Mouse (Mus musculus): ENCODE measurements around the gene Cbll1. TPM values are rescaled to one million over a fixed set of nuclear protein-coding genes. Genes with fewer than 3 reads are reported as not detected.
A peak's percentile ranks its signal among the peaks of the same experiment; 100 is the strongest.

Cbll1 gene
- 4.7 and 7.3 TPM in 2 replicates for polyA plus RNA-seq (2012; rRNA removed)

DNA sequence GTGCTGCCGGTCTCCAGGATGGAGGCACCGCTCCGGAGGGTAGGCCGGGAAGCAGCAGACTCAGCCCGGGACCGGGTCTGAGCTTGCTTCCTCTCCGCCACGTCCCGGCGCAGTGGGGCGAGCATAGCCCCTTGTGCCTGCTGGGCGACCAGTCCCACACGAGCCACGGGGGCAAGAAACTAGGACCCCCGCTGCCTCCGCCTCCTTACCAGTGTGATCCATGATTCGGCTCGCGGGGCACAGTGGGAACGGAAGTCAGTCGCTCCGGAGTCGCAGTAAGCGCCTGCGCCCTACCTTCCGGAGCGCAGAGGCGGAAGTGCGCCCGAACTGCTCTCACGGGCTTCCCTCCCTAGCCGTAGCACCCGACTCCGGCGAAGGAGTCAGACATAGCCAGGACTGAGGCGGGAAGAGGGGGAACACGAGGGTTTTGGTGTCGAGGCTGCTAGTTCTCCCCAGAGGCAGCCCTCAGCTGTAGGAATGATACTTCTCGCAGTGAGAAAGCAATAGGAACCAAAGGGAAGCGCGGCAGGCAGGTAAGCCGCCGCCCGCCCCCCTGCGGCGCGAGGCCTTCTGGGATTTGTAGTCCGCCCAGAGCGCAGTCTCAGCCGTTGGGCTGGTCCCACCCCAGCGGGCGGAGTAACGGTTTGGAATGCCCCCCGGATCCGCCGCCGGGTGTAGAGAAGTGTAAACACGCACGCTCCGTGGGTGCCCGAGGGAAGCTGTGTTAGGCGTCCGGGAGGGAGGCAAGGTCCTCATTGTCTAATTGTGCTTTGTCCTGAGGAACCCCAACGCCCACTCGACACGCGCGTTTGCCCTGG lies at the start of gene Cbll1:
Gene Cbll1, minus strand, starts transcription at position 303 of the 818 bp plus-strand sequence.
- H3K27me3 ChIP-seq (replicated peaks; ENCODE audit: control insufficient read depth, insufficient read depth, low read length) = no peaks in the 10 kb centered on the region
- H3K36me3 ChIP-seq (ENCODE audit: control insufficient read depth, insufficient read depth, low read length) = no peaks in the 10 kb centered on the region; the same call in 1 of the 2 replicates
- DNase-seq = peak; percentile 97
- H3K4me3 ChIP-seq (ENCODE audit: insufficient read depth, low read depth, low read length) = peak within 1 kb of the TSS; percentile 86
- peak within 1 kb of the TSS; percentile 98 for H3K27ac ChIP-seq (ENCODE audit: insufficient read depth, low read depth, low read length)
- TF ChIP-seq POLR2A (IDR thresholded peaks at IDR 0.05; ENCODE audit: low read depth, low read length) = peak; percentile 73
- no peak for TF ChIP-seq CTCF (conservative IDR thresholded peaks at IDR 0.05; ENCODE audit: insufficient read depth, insufficient read length, low read depth, low read length)
- WGBS = under 1% methylated on average over 68 of the region's 68 CpGs
- peaks cover 6% of the 10 kb centered on the region; the same call in 1 of the 2 replicates for H3K4me1 ChIP-seq (ENCODE audit: control insufficient read depth, insufficient read depth, low read length)

- no peak for TF ChIP-seq CTCF (conservative IDR thresholded peaks at IDR 0.05; ENCODE audit: insufficient read depth, insufficient read length, low read depth, low read length)
- no peak for TF ChIP-seq POLR2A (IDR thresholded peaks at IDR 0.05; ENCODE audit: low read depth, low read length)
- 67% methylated on average over 1 of the region's 1 CpGs for WGBS
- Histone ChIP-seq H3K4me3 (ENCODE audit: insufficient read depth, low read depth, low read length) (no peak overlapping the region), H3K4me1 (ENCODE audit: control insufficient read depth, insufficient read depth, low read length) (no peaks in the 10 kb centered on the region), H3K27me3 (replicated peaks; ENCODE audit: control insufficient read depth, insufficient read depth, low read length) (no peaks in the 10 kb centered on the region), H3K36me3 (ENCODE audit: control insufficient read depth, insufficient read depth, low read length) (no peaks in the 10 kb centered on the region), H3K27ac (ENCODE audit: insufficient read depth, low read depth, low read length) (no peak overlapping the region)
- DNase-seq = no peak
Measured at GRCm38 (mm10) chr12:31546061-31546460, 46.6 kb upstream of the Cbll1 start.

DNA sequence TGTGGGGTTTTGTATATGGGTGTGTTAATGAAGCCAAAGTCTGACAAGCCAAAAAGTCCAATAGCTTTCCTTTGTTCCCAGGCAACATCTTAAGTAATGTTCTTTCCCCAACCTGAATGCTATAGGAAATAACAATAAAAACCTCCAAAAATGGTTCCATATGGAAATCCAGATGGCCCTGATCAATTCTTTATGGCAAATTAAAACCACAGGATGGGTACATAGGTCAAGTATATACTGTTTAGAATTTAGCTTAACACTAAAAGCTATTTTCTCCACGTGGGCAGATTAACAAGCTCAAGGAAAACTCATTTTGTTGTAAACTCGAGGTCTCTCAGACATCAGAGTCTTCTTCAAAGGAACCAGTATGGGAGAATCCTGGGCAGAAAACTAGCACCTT lies 45.8 kb upstream of the Cbll1 start:
- H3K36me3 ChIP-seq (ENCODE audit: control insufficient read depth, insufficient read depth, low read length) = no peaks in the 10 kb centered on the region
- no peak overlapping the region for H3K4me3 ChIP-seq (ENCODE audit: insufficient read depth, low read depth, low read length)
- no peak for DNase-seq
- no peak overlapping the region for H3K27ac ChIP-seq (ENCODE audit: insufficient read depth, low read depth, low read length)
- no peak for TF ChIP-seq POLR2A (IDR thresholded peaks at IDR 0.05; ENCODE audit: low read depth, low read length)
- no peak for TF ChIP-seq CTCF (conservative IDR thresholded peaks at IDR 0.05; ENCODE audit: insufficient read depth, insufficient read length, low read depth, low read length)
- WGBS = 47% methylated on average over 2 of the region's 2 CpGs
- no peaks in the 10 kb centered on the region for H3K4me1 ChIP-seq (ENCODE audit: control insufficient read depth, insufficient read depth, low read length)
- H3K27me3 ChIP-seq (replicated peaks; ENCODE audit: control insufficient read depth, insufficient read depth, low read length) = no peaks in the 10 kb centered on the region

- H3K27me3 ChIP-seq (replicated peaks; ENCODE audit: control insufficient read depth, insufficient read depth, low read length) = no peaks in the 10 kb centered on the region
- 69% methylated on average over 5 of the region's 5 CpGs for WGBS
Measured at GRCm38 (mm10) chr12:31541541-31541940, 42.1 kb upstream of the Cbll1 start.

GRCm38 (mm10) chr12:31539783-31540182 lies 40.4 kb upstream of the Cbll1 start:
- Histone ChIP-seq H3K36me3 (ENCODE audit: control insufficient read depth, insufficient read depth, low read length) (no peaks in the 10 kb centered on the region), H3K4me1 (ENCODE audit: control insufficient read depth, insufficient read depth, low read length) (peaks cover 16% of the 10 kb centered on the region), H3K27me3 (replicated peaks; ENCODE audit: control insufficient read depth, insufficient read depth, low read length) (no peaks in the 10 kb centered on the region), H3K27ac (ENCODE audit: insufficient read depth, low read depth, low read length) (no peak overlapping the region), H3K4me3 (ENCODE audit: insufficient read depth, low read depth, low read length) (no peak overlapping the region)
- 47% methylated on average over 2 of the region's 2 CpGs for WGBS
- no peak for TF ChIP-seq CTCF (conservative IDR thresholded peaks at IDR 0.05; ENCODE audit: insufficient read depth, insufficient read length, low read depth, low read length)
- TF ChIP-seq POLR2A (IDR thresholded peaks at IDR 0.05; ENCODE audit: low read depth, low read length) = no peak
- DNase-seq = no peak

More at GRCm38 (mm10) chr12:31541541-31541940, 42.1 kb upstream of the Cbll1 start:
- Histone ChIP-seq H3K36me3 (ENCODE audit: control insufficient read depth, insufficient read depth, low read length) (no peaks in the 10 kb centered on the region), H3K4me1 (ENCODE audit: control insufficient read depth, insufficient read depth, low read length) (peaks cover 16% of the 10 kb centered on the region), H3K4me3 (ENCODE audit: insufficient read depth, low read depth, low read length) (no peak overlapping the region), H3K27ac (ENCODE audit: insufficient read depth, low read depth, low read length) (no peak overlapping the region)
- no peak for DNase-seq
- no peak for TF ChIP-seq CTCF (conservative IDR thresholded peaks at IDR 0.05; ENCODE audit: insufficient read depth, insufficient read length, low read depth, low read length)
- TF ChIP-seq POLR2A (IDR thresholded peaks at IDR 0.05; ENCODE audit: low read depth, low read length) = no peak

DNA sequence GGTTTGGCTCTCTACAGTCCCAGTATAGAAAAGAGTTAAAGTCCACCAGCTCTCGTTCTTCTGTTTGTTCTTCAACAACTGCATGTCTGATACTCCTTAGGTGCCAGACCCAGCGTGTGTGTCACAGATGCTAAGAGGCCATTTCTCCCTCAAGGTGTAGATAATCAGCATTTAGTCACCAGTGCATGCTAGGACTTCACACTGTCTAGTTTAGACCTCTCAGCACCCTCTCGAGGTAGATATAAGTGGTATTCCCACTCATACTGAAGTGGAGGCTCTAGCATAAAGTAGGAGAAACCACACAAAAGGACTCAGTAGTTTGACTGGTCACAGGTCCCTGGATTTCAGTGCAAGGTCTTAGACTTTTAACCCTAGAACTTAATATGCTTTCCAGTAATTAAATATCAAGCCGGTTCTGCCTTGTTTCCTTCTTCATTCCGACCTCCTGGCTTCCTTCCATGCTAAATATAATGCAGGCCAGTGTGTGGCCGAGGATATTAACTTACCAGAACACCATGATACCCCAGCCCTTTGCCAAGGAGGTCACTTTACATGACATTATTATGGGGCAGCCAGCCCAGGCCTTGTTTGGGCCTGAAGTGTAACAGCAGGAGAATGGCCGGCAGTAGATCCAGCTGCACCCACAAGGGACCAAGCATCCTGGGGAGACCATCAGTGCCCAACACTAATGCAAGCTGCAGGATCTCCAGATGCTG lies 38.3 kb upstream of the Cbll1 start:
- Histone ChIP-seq H3K4me3 (ENCODE audit: insufficient read depth, low read depth, low read length) (no peak overlapping the region), H3K36me3 (ENCODE audit: control insufficient read depth, insufficient read depth, low read length) (no peaks in the 10 kb centered on the region), H3K27me3 (replicated peaks; ENCODE audit: control insufficient read depth, insufficient read depth, low read length) (no peaks in the 10 kb centered on the region), H3K4me1 (ENCODE audit: control insufficient read depth, insufficient read depth, low read length) (peaks cover 19% of the 10 kb centered on the region), H3K27ac (ENCODE audit: insufficient read depth, low read depth, low read length) (no peak overlapping the region)
- 25% methylated on average over 7 of the region's 7 CpGs for WGBS
- TF ChIP-seq CTCF (conservative IDR thresholded peaks at IDR 0.05; ENCODE audit: insufficient read depth, insufficient read length, low read depth, low read length) = no peak
- TF ChIP-seq POLR2A (IDR thresholded peaks at IDR 0.05; ENCODE audit: low read depth, low read length) = no peak
- peak; percentile 30 for DNase-seq
